Mouse (Mus musculus) liver, adult 2 months (tissue): ENCODE measurements at regions not wholly inside any gene's neighbourhood (a gene's known extent, or its start where the extent isn't known, plus 50 kb on each side); places are given as distances from the start of the nearest gene placed in this dataset.

Experiments used
- DNase-seq: peaks from one replicate; pipeline ENCODE4 v3.0.0-alpha.2; 2011; ENCODE audit warnings: low read depth, low spot score; ENCODE audit errors: extremely low read depth
- H3K27ac ChIP-seq: fragments of 200-500 bp; replicated peaks from 2 replicates; pipeline ENCODE4 v1.5.1; 2012; ENCODE audit warnings: low read depth, mild to moderate bottlenecking, control low read depth, inconsistent platforms, low read length; ENCODE audit not compliant: insufficient read depth
- H3K27me3 ChIP-seq: fragments of 200-500 bp; 2 replicates; pipeline ENCODE4 v1.6.1; 2012; ENCODE audit warnings: mild to moderate bottlenecking, moderate library complexity, low read length, inconsistent platforms; ENCODE audit not compliant: control insufficient read depth, insufficient read depth
- H3K36me3 ChIP-seq: fragments of 200-500 bp; 2 replicates; pipeline ENCODE4 v1.6.1; 2012; ENCODE audit warnings: low read length, inconsistent platforms; ENCODE audit not compliant: control insufficient read depth, insufficient read depth
- H3K4me1 ChIP-seq: fragments of 200-500 bp; 2 replicates; pipeline ENCODE4 v1.6.1; 2011; ENCODE audit warnings: low read length; ENCODE audit not compliant: control insufficient read depth, insufficient read depth
- H3K4me3 ChIP-seq: fragments of 200-500 bp; 2 replicates; pipeline ENCODE4 v1.5.1; 2011; ENCODE audit warnings: low read depth, mild to moderate bottlenecking, control low read depth, low read length, moderate library complexity; ENCODE audit not compliant: insufficient read depth
- H3K79me2 ChIP-seq: fragments of 200-500 bp; 2 replicates; pipeline ENCODE4 v1.6.1; 2012; ENCODE audit warnings: inconsistent platforms, mild to moderate bottlenecking, low read length, moderate library complexity; ENCODE audit not compliant: control insufficient read depth, insufficient read depth
- H3K9ac ChIP-seq: fragments of 200-500 bp; 2 replicates; pipeline ENCODE4 v1.6.1; 2012; ENCODE audit warnings: low read depth, mild to moderate bottlenecking, control low read depth, inconsistent platforms, low read length
- CTCF ChIP-seq: fragments of 200-500 bp; IDR thresholded peaks from 2 replicates; pipeline ENCODE4 v1.5.1; 2011; ENCODE audit warnings: low read depth, low read length, control low read depth
- POLR2A ChIP-seq: fragments of 200-500 bp; IDR thresholded peaks from 2 replicates; pipeline ENCODE4 v1.6.1; 2011; ENCODE audit warnings: low read length, control low read depth; ENCODE audit not compliant: insufficient read depth; ENCODE audit errors: extremely low read depth
- whole genome bisulfite sequencing: fragments of 180-500 bp; shearing (Covaris S2); methylation state at CpG from one replicate; pipeline ENCODE4 v1.1.7; 2018; 5-methylcytosine and 5-hydroxymethylcytosine counted together

- no peaks in the 10 kb centered on the region for H3K36me3 ChIP-seq
- no peak overlapping the region for H3K9ac ChIP-seq
- no peaks in the 10 kb centered on the region for H3K27me3 ChIP-seq
- TF ChIP-seq CTCF (no peak), POLR2A (no peak)
- no peaks in the 10 kb centered on the region for H3K4me1 ChIP-seq
- DNase-seq = no peak
- H3K4me3 ChIP-seq = no peak overlapping the region
- 76% methylated on average over 4 of the region's 4 CpGs for WGBS
- H3K27ac ChIP-seq = no peak overlapping the region
- H3K79me2 ChIP-seq = no peaks in the 10 kb centered on the region
Measured at GRCm38 (mm10) chr15:67598426-67598825, 1097.7 kb upstream of the Lrrc6 start.

GRCm38 (mm10) chr15:67576581-67576980, 1075.9 kb upstream of the Lrrc6 start:
- no peak for TF ChIP-seq POLR2A
- TF ChIP-seq CTCF = no peak
- no peaks in the 10 kb centered on the region for H3K27me3 ChIP-seq
- no peak overlapping the region for H3K4me3 ChIP-seq
- H3K27ac ChIP-seq = no peak overlapping the region
- 82% methylated on average over 1 of the region's 1 CpGs for WGBS
- H3K36me3 ChIP-seq = no peaks in the 10 kb centered on the region
- H3K79me2 ChIP-seq = no peaks in the 10 kb centered on the region
- no peak for DNase-seq
- no peaks in the 10 kb centered on the region for H3K4me1 ChIP-seq
- H3K9ac ChIP-seq = no peak overlapping the region

- H3K4me1 ChIP-seq = no peaks in the 10 kb centered on the region
- no peak for DNase-seq
- H3K27ac ChIP-seq = no peak overlapping the region
- no peak for TF ChIP-seq POLR2A
- no peak for TF ChIP-seq CTCF
- 22% methylated on average over 1 of the region's 1 CpGs for WGBS
- no peaks in the 10 kb centered on the region for H3K79me2 ChIP-seq
- no peak overlapping the region for H3K9ac ChIP-seq
- no peaks in the 10 kb centered on the region for H3K36me3 ChIP-seq
- no peaks in the 10 kb centered on the region for H3K27me3 ChIP-seq
- H3K4me3 ChIP-seq = no peak overlapping the region
Measured at GRCm38 (mm10) chr15:67571614-67572013, 1070.9 kb upstream of the Lrrc6 start.

GRCm38 (mm10) chr15:67557304-67557703, 1056.6 kb upstream of the Lrrc6 start:
- WGBS = 86% methylated on average over 1 of the region's 1 CpGs

GRCm38 (mm10) chr15:67551911-67552310, 1051.2 kb upstream of the Lrrc6 start:
- no peaks in the 10 kb centered on the region for H3K4me1 ChIP-seq
- TF ChIP-seq POLR2A (no peak), CTCF (no peak)
- H3K9ac ChIP-seq = no peak overlapping the region
- H3K79me2 ChIP-seq = no peaks in the 10 kb centered on the region
- H3K4me3 ChIP-seq = no peak overlapping the region
- DNase-seq = peak; percentile 26
- WGBS = 65% methylated on average over 2 of the region's 2 CpGs
- H3K36me3 ChIP-seq = no peaks in the 10 kb centered on the region
- no peak overlapping the region for H3K27ac ChIP-seq
- H3K27me3 ChIP-seq = no peaks in the 10 kb centered on the region

More at GRCm38 (mm10) chr15:67557304-67557703, 1056.6 kb upstream of the Lrrc6 start:
- no peak overlapping the region for H3K4me3 ChIP-seq
- H3K36me3 ChIP-seq = no peaks in the 10 kb centered on the region
- H3K79me2 ChIP-seq = no peaks in the 10 kb centered on the region
- DNase-seq = no peak
- H3K9ac ChIP-seq = no peak overlapping the region
- H3K27ac ChIP-seq = no peak overlapping the region
- no peaks in the 10 kb centered on the region for H3K4me1 ChIP-seq
- H3K27me3 ChIP-seq = no peaks in the 10 kb centered on the region
- TF ChIP-seq POLR2A = no peak
- no peak for TF ChIP-seq CTCF

- DNase-seq = no peak
- TF ChIP-seq POLR2A (no peak), CTCF (no peak)
- Histone ChIP-seq H3K9ac (no peak overlapping the region), H3K27ac (no peak overlapping the region), H3K27me3 (0 out of 2 replicates have a peak, but pooled peaks cover 2% of the 10 kb centered on the region), H3K36me3 (no peaks in the 10 kb centered on the region), H3K4me3 (no peak overlapping the region), H3K79me2 (no peaks in the 10 kb centered on the region), H3K4me1 (no peaks in the 10 kb centered on the region)
- WGBS = 90% methylated on average over 1 of the region's 1 CpGs
Measured at GRCm38 (mm10) chr15:67546896-67547400, 1046.2 kb upstream of the Lrrc6 start.
